Mouse (Mus musculus) forebrain, postnatal 0 days (tissue): ENCODE results near the gene Lclat1. TPM values are rescaled to one million over a fixed set of nuclear protein-coding genes. Genes with fewer than 3 reads are reported as not detected.

Source experiments
- ATAC-seq: fragments of 200-750 bp; cut with Nextera tagmentation; 2 replicates; pipeline ENCODE4 v1.8.0; 2017; ENCODE audit warnings: mild to moderate bottlenecking, moderate library complexity
- DNase-seq: peaks from one replicate; pipeline ENCODE4 v3.0.0-alpha.2; 2015
- H3K27ac ChIP-seq: fragments of 300-500 bp; sonication (generic); 2 replicates; pipeline ENCODE4 v1.5.1; 2014; ENCODE audit warnings: low read depth, mild to moderate bottlenecking, antibody characterized with exemption, low read length, moderate library complexity, mixed read lengths
- H3K27me3 ChIP-seq: fragments of 300-500 bp; sonication (generic); 2 replicates; pipeline ENCODE4 v1.6.1; 2014; ENCODE audit warnings: mild to moderate bottlenecking, low read length, mixed read lengths; ENCODE audit not compliant: insufficient read depth
- H3K36me3 ChIP-seq: fragments of 300-500 bp; sonication (generic); 2 replicates; pipeline ENCODE4 v1.6.1; 2014; ENCODE audit warnings: mild to moderate bottlenecking, moderate library complexity; ENCODE audit not compliant: insufficient read depth
- H3K4me1 ChIP-seq: fragments of 300-500 bp; sonication (generic); 2 replicates; pipeline ENCODE4 v1.6.1; 2014; ENCODE audit warnings: antibody characterized with exemption; ENCODE audit not compliant: insufficient read depth
- H3K4me2 ChIP-seq: fragments of 300-500 bp; sonication (generic); 2 replicates; pipeline ENCODE4 v1.6.1; 2014; ENCODE audit warnings: low read depth, mild to moderate bottlenecking, moderate library complexity
- H3K4me3 ChIP-seq: fragments of 300-500 bp; sonication (generic); 2 replicates; pipeline ENCODE4 v1.5.1; 2014; ENCODE audit warnings: low read depth, low read length, mixed read lengths
- H3K9ac ChIP-seq: fragments of 300-500 bp; sonication (generic); 2 replicates; pipeline ENCODE4 v1.6.1; 2014; ENCODE audit warnings: mild to moderate bottlenecking
- H3K9me3 ChIP-seq: fragments of 300-500 bp; sonication (generic); 2 replicates; pipeline ENCODE4 v1.6.1; 2016; ENCODE audit warnings: low read length
- CTCF ChIP-seq: sonication (generic); IDR thresholded peaks from 2 replicates; pipeline ENCODE4 v1.5.1; 2016; ENCODE audit warnings: antibody characterized with exemption, control low read depth, low read depth
- WGBS: fragments of 180-500 bp; shearing (Covaris S2); extraction: QIAGEN DNeasy Blood & Tissue Kit; methylation state at CpG from one replicate; pipeline ENCODE4 v1.1.7; 2014; 5-methylcytosine and 5-hydroxymethylcytosine counted together
- polyA plus RNA-seq: library from polyadenylated mRNA; unstranded; fragments of >200 nt; fragmentation: Nextera tagmentation; extraction: Ambion mirVana; gene quantifications from 2 replicates; pipeline ENCODE4 v1.2.1, GENCODE M21; 2015
- total RNA-seq: library from RNA; depleted of rRNA; stranded (reverse); fragments of >200 nt; gene quantifications from 2 replicates; pipeline ENCODE4 v1.2.3, GENCODE M21; 2014

Lclat1 gene
- total and polyA plus RNA-seq, 2 experiments from 2014 or later: 11.9 to 28.4 TPM

GRCm38 (mm10) chr17:73119150-73119549, 11.4 kb downstream of the Lclat1 start:
- Histone ChIP-seq H3K27me3 (no peaks in the 10 kb centered on the region), H3K4me2 (no peak overlapping the region), H3K27ac (no peak overlapping the region), H3K36me3 (no peaks in the 10 kb centered on the region), H3K9me3 (no peaks in the 10 kb centered on the region), H3K4me1 (no peaks in the 10 kb centered on the region), H3K4me3 (no peak overlapping the region), H3K9ac (no peak overlapping the region)
- 88% methylated on average over 6 of the region's 6 CpGs for WGBS
- DNase-seq (no peak), ATAC-seq (no peak)
- no peak for TF ChIP-seq CTCF

- no peaks in the 10 kb centered on the region for H3K4me1 ChIP-seq
- H3K27me3 ChIP-seq: no peaks in the 10 kb centered on the region
- ATAC-seq: peak; percentile 86
- H3K4me3 ChIP-seq: no peak overlapping the region
- H3K36me3 ChIP-seq: no peaks in the 10 kb centered on the region
- 70% methylated on average over 5 of the region's 5 CpGs for WGBS
- peak; percentile 72 for DNase-seq
- H3K4me2 ChIP-seq: no peak overlapping the region
- H3K9me3 ChIP-seq: no peaks in the 10 kb centered on the region
- no peak overlapping the region for H3K9ac ChIP-seq
- no peak overlapping the region for H3K27ac ChIP-seq
- 0 out of 2 replicates have a peak, but pooled peaks have one; percentile 2 for TF ChIP-seq CTCF
Measured at GRCm38 (mm10) chr17:73120545-73120944, 12.8 kb downstream of the Lclat1 start.

- Histone ChIP-seq H3K4me1 (no peaks in the 10 kb centered on the region), H3K27ac (no peak overlapping the region), H3K9me3 (no peaks in the 10 kb centered on the region), H3K4me2 (no peak overlapping the region), H3K9ac (no peak overlapping the region), H3K27me3 (no peaks in the 10 kb centered on the region), H3K36me3 (no peaks in the 10 kb centered on the region), H3K4me3 (no peak overlapping the region)
- DNase-seq: no peak
- TF ChIP-seq CTCF: no peak
- WGBS: 91% methylated on average over 2 of the region's 2 CpGs
- ATAC-seq: no peak
Measured at GRCm38 (mm10) chr17:73121726-73122125, 13.9 kb downstream of the Lclat1 start.

- 74% methylated on average over 2 of the region's 2 CpGs for WGBS
- DNase-seq: no peak
- H3K36me3 ChIP-seq: no peaks in the 10 kb centered on the region
- no peak for TF ChIP-seq CTCF
- H3K9me3 ChIP-seq: no peaks in the 10 kb centered on the region
- no peak overlapping the region for H3K27ac ChIP-seq
- H3K4me3 ChIP-seq: no peak overlapping the region
- no peak overlapping the region for H3K9ac ChIP-seq
- no peak for ATAC-seq
- H3K4me2 ChIP-seq: no peak overlapping the region
- H3K4me1 ChIP-seq: no peaks in the 10 kb centered on the region
- H3K27me3 ChIP-seq: no peaks in the 10 kb centered on the region
Measured at GRCm38 (mm10) chr17:73126349-73126748, 18.6 kb downstream of the Lclat1 start.

GRCm38 (mm10) chr17:73126903-73127302, 19.1 kb downstream of the Lclat1 start:
- H3K4me1 ChIP-seq: no peaks in the 10 kb centered on the region
- no peaks in the 10 kb centered on the region for H3K9me3 ChIP-seq
- DNase-seq: no peak
- no peaks in the 10 kb centered on the region for H3K27me3 ChIP-seq
- no peaks in the 10 kb centered on the region for H3K36me3 ChIP-seq
- no peak overlapping the region for H3K4me3 ChIP-seq
- no peak for ATAC-seq
- H3K4me2 ChIP-seq: no peak overlapping the region
- H3K9ac ChIP-seq: no peak overlapping the region
- no peak for TF ChIP-seq CTCF
- no peak overlapping the region for H3K27ac ChIP-seq

DNA sequence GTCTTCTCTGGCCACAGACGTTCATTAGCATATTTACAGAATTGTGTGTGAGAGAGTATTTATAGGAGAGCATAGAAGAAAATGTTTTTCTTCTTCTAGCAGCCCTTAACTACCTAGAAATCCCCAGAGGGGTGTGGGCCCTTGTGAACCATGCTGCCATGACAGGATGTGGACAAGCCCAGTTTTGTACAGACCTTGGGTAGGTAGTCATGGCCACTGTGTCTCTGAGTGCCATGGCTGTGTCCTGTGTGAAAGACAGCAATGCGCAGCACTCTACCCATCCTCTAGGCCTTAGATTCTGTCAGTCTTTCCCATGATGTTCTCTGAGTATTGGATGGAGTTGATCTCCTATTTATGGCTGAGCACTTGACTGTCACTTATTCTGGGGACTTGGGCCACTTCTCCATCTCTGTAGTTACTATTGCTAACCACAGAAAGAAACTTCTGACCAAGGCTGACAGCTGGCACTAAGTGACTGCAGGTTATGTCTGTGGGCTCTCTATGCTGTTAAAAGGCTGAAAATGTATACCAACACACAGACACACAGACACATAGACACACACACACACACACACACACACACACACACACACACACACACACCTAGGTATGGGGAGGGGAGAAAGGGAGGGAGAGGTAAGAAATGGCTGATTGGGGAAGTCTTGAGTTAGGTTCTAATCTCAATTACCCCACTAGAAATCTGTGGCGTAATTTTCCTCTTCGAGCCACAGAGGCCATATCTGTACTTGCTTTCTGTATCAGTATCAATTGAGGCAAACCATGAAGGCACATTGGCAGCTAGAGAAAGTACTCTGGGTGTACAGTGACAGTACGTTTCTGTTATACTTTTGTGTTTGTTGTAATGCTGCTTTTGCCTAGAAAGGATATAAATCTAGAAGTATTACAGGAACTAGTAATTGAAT, 29.0 kb downstream of the Lclat1 start:
- Histone ChIP-seq H3K9me3 (no peaks in the 10 kb centered on the region), H3K27me3 (no peaks in the 10 kb centered on the region), H3K27ac (no peak overlapping the region), H3K9ac (no peak overlapping the region), H3K4me2 (no peak overlapping the region), H3K36me3 (no peaks in the 10 kb centered on the region), H3K4me3 (no peak overlapping the region), H3K4me1 (no peaks in the 10 kb centered on the region)
- no peak for ATAC-seq
- WGBS: 94% methylated on average over 5 of the region's 5 CpGs
- DNase-seq: no peak
- TF ChIP-seq CTCF: no peak

GRCm38 (mm10) chr17:73138217-73138616, 30.4 kb downstream of the Lclat1 start:
- H3K9ac ChIP-seq: no peak overlapping the region
- no peaks in the 10 kb centered on the region for H3K36me3 ChIP-seq
- H3K4me2 ChIP-seq: no peak overlapping the region
- 99% methylated on average over 3 of the region's 3 CpGs for WGBS
- no peaks in the 10 kb centered on the region for H3K9me3 ChIP-seq
- no peak for ATAC-seq
- no peaks in the 10 kb centered on the region for H3K4me1 ChIP-seq
- H3K27me3 ChIP-seq: no peaks in the 10 kb centered on the region
- TF ChIP-seq CTCF: no peak
- H3K27ac ChIP-seq: no peak overlapping the region
- H3K4me3 ChIP-seq: no peak overlapping the region
- no peak for DNase-seq
